Mouse (Mus musculus): ENCODE results near the gene Pdzd4. TPM values are rescaled to one million over a fixed set of nuclear protein-coding genes. Genes with fewer than 3 reads are reported as not detected.

Gene Pdzd4
- polyA plus RNA-seq, 1 experiment from 2014 or later: 2.8 TPM

- H3K27me3 ChIP-seq: no peaks in the 10 kb centered on the region
- no peaks in the 10 kb centered on the region for H3K9me3 ChIP-seq (replicated peaks)
- H3K4me3 ChIP-seq: no peak overlapping the region
- H3K36me3 ChIP-seq: peaks cover 22% of the 10 kb centered on the region
- H3K4me1 ChIP-seq: peaks cover 4% of the 10 kb centered on the region; the same call in 1 of the 2 replicates
- H3K27ac ChIP-seq: no peak overlapping the region
- H3K9ac ChIP-seq: no peak overlapping the region
- no peak overlapping the region for H3K4me2 ChIP-seq (replicated peaks)
- WGBS: 75% methylated on average over 10 of the region's 10 CpGs
- peak; percentile 62 for ATAC-seq (ENCODE audit: low FRiP score)
These were observed 49.8 kb downstream of the Pdzd4 start for GRCm38 (mm10) chrX:73774802-73775483.

GRCm38 (mm10) chrX:73774168-73774760 lies 50.5 kb downstream of the Pdzd4 start, which contains the start of gene Srpk3:
Gene Srpk3, plus strand, starts transcription at chrX:73774405.
- Histone ChIP-seq H3K4me1 (peaks cover 4% of the 10 kb centered on the region; the same call in 1 of the 2 replicates), H3K9me3 (replicated peaks) (no peaks in the 10 kb centered on the region), H3K4me3 (no peak within 1 kb of the TSS), H3K9ac (no peak within 1 kb of the TSS), H3K4me2 (replicated peaks) (no peak within 1 kb of the TSS), H3K27me3 (no peaks in the 10 kb centered on the region), H3K36me3 (peaks cover 15% of the 10 kb centered on the region), H3K27ac (no peak within 1 kb of the TSS)
- WGBS: 59% methylated on average over 9 of the region's 9 CpGs
- ATAC-seq (ENCODE audit: low FRiP score): peak; percentile 48; the same call in 1 of the 2 replicates

GRCm38 (mm10) chrX:73767267-73767666 lies 57.5 kb downstream of the Pdzd4 start:
- no peaks in the 10 kb centered on the region for H3K27me3 ChIP-seq
- no peak overlapping the region for H3K9ac ChIP-seq
- H3K9me3 ChIP-seq (replicated peaks): no peaks in the 10 kb centered on the region
- no peak overlapping the region for H3K4me3 ChIP-seq
- H3K4me2 ChIP-seq (replicated peaks): no peak overlapping the region
- no peak for ATAC-seq (ENCODE audit: low FRiP score)
- WGBS: 76% methylated on average over 9 of the region's 9 CpGs
- no peaks in the 10 kb centered on the region for H3K4me1 ChIP-seq
- H3K36me3 ChIP-seq: no peaks in the 10 kb centered on the region
- no peak overlapping the region for H3K27ac ChIP-seq

DNA sequence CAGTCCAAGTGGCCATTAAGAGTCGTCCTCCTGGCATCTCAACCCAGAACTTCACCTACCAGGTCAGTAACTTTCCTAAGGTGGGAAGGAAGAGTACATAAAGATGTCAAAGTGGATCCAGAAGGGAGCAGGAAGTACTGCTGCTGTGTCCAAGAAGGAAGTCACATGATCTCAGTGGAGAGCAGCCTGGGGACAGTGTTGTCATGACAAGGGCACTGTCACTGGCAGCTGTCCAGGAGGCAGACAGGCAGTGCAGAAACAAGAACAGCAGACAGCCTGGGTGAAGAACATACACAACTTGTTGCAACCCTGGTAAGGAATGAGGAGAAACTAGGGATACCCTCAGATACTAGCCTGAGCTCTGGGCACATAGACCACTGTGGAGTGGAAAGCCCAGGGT lies 59.5 kb downstream of the Pdzd4 start:
- H3K27ac ChIP-seq: no peak overlapping the region
- no peak for ATAC-seq (ENCODE audit: low FRiP score)
- 75% methylated on average over 1 of the region's 1 CpGs for WGBS
- no peaks in the 10 kb centered on the region for H3K9me3 ChIP-seq (replicated peaks)
- no peaks in the 10 kb centered on the region for H3K4me1 ChIP-seq
- no peaks in the 10 kb centered on the region for H3K27me3 ChIP-seq
- no peaks in the 10 kb centered on the region for H3K36me3 ChIP-seq
- no peak overlapping the region for H3K9ac ChIP-seq
- no peak overlapping the region for H3K4me2 ChIP-seq (replicated peaks)
- no peak overlapping the region for H3K4me3 ChIP-seq

- no peak for ATAC-seq (ENCODE audit: low FRiP score)
- H3K4me2 ChIP-seq (replicated peaks): no peak overlapping the region
- H3K36me3 ChIP-seq: no peaks in the 10 kb centered on the region
- H3K4me1 ChIP-seq: no peaks in the 10 kb centered on the region
- no peak overlapping the region for H3K27ac ChIP-seq
- H3K27me3 ChIP-seq: no peaks in the 10 kb centered on the region
- H3K9me3 ChIP-seq (replicated peaks): no peaks in the 10 kb centered on the region
- H3K4me3 ChIP-seq: no peak overlapping the region
- no peak overlapping the region for H3K9ac ChIP-seq
- WGBS: 83% methylated on average over 13 of the region's 13 CpGs
These were observed 66.0 kb downstream of the Pdzd4 start for GRCm38 (mm10) chrX:73758611-73759290.

- ATAC-seq (ENCODE audit: low FRiP score): no peak
- no peak within 1 kb of the TSS for H3K9ac ChIP-seq
- no peak within 1 kb of the TSS for H3K27ac ChIP-seq
- 65% methylated on average over 5 of the region's 5 CpGs for WGBS
- H3K4me3 ChIP-seq: no peak within 1 kb of the TSS
- H3K4me1 ChIP-seq: no peaks in the 10 kb centered on the region
- H3K4me2 ChIP-seq (replicated peaks): no peak within 1 kb of the TSS
- no peaks in the 10 kb centered on the region for H3K36me3 ChIP-seq
- H3K9me3 ChIP-seq (replicated peaks): no peaks in the 10 kb centered on the region
- no peaks in the 10 kb centered on the region for H3K27me3 ChIP-seq
These were observed 68.2 kb downstream of the Pdzd4 start, which contains the start of gene Plxnb3 for GRCm38 (mm10) chrX:73756334-73757140. Gene Plxnb3, plus strand, starts transcription at chrX:73757090.

GRCm38 (mm10) chrX:73748977-73749376 lies 75.8 kb downstream of the Pdzd4 start:
- no peak overlapping the region for H3K9ac ChIP-seq
- 79% methylated on average over 1 of the region's 1 CpGs for WGBS
- no peak overlapping the region for H3K4me2 ChIP-seq (replicated peaks)
- H3K4me1 ChIP-seq: no peaks in the 10 kb centered on the region
- no peaks in the 10 kb centered on the region for H3K27me3 ChIP-seq
- H3K9me3 ChIP-seq (replicated peaks): no peaks in the 10 kb centered on the region
- no peak overlapping the region for H3K27ac ChIP-seq
- ATAC-seq (ENCODE audit: low FRiP score): no peak
- no peaks in the 10 kb centered on the region for H3K36me3 ChIP-seq
- H3K4me3 ChIP-seq: no peak overlapping the region

- H3K4me1 ChIP-seq: no peaks in the 10 kb centered on the region
- H3K36me3 ChIP-seq: no peaks in the 10 kb centered on the region
- H3K4me3 ChIP-seq: no peak overlapping the region
- no peak overlapping the region for H3K9ac ChIP-seq
- ATAC-seq (ENCODE audit: low FRiP score): no peak
- H3K9me3 ChIP-seq (replicated peaks): no peaks in the 10 kb centered on the region
- H3K4me2 ChIP-seq (replicated peaks): no peak overlapping the region
- H3K27ac ChIP-seq: no peak overlapping the region
- H3K27me3 ChIP-seq: no peaks in the 10 kb centered on the region
- WGBS: 90% methylated on average over 1 of the region's 1 CpGs
These were observed 79.8 kb downstream of the Pdzd4 start for GRCm38 (mm10) chrX:73744774-73745481.

Other genes with a start within 250 kb of the Pdzd4 start
- 7.8 TPM in 2 replicates for gene Dusp9, start 185.6 kb downstream of the Pdzd4 start, polyA plus RNA-seq (2016; fragmentation: Nextera tagmentation; extraction: Ambion mirVana)
- gene Pnck, start 164.9 kb downstream of the Pdzd4 start, polyA plus RNA-seq (2016; fragmentation: Nextera tagmentation; extraction: Ambion mirVana): 31.3 and 34.8 TPM in 2 replicates
- gene Slc6a8, start 151.8 kb downstream of the Pdzd4 start, polyA plus RNA-seq (2016; fragmentation: Nextera tagmentation; extraction: Ambion mirVana): 6.6 and 7.7 TPM in 2 replicates
- gene Bcap31, start 108.8 kb downstream of the Pdzd4 start, polyA plus RNA-seq (2016; fragmentation: Nextera tagmentation; extraction: Ambion mirVana): 132 and 136 TPM in 2 replicates
- gene Abcd1, start 108.4 kb downstream of the Pdzd4 start, polyA plus RNA-seq (2016; fragmentation: Nextera tagmentation; extraction: Ambion mirVana): 12.7 and 14.0 TPM in 2 replicates
- gene Plxnb3, start 67.9 kb downstream of the Pdzd4 start, polyA plus RNA-seq (2016; fragmentation: Nextera tagmentation; extraction: Ambion mirVana): 0.21 and 0.25 TPM in 2 replicates
- 2.7 and 5.4 TPM in 2 replicates for gene Srpk3, start 50.6 kb downstream of the Pdzd4 start, polyA plus RNA-seq (2016; fragmentation: Nextera tagmentation; extraction: Ambion mirVana)
- gene Idh3g, start 38.1 kb downstream of the Pdzd4 start, polyA plus RNA-seq (2016; fragmentation: Nextera tagmentation; extraction: Ambion mirVana): 150 and 167 TPM in 2 replicates
- 125 and 138 TPM in 2 replicates for gene Ssr4, start 37.9 kb downstream of the Pdzd4 start, polyA plus RNA-seq (2016; fragmentation: Nextera tagmentation; extraction: Ambion mirVana)
- 0.19 and 0.20 TPM in 2 replicates for gene Avpr2, start 67.1 kb upstream of the Pdzd4 start, polyA plus RNA-seq (2016; fragmentation: Nextera tagmentation; extraction: Ambion mirVana)
- gene L1cam, start 71.1 kb upstream of the Pdzd4 start, polyA plus RNA-seq (2016; fragmentation: Nextera tagmentation; extraction: Ambion mirVana): 45.6 and 58.4 TPM in 2 replicates
- 2.7 and 3.4 TPM in 2 replicates for gene Arhgap4, start 96.9 kb upstream of the Pdzd4 start, polyA plus RNA-seq (2016; fragmentation: Nextera tagmentation; extraction: Ambion mirVana)
- gene Naa10, start 97.0 kb upstream of the Pdzd4 start, polyA plus RNA-seq (2016; fragmentation: Nextera tagmentation; extraction: Ambion mirVana): 105 and 118 TPM in 2 replicates
- gene Renbp, start 105.9 kb upstream of the Pdzd4 start, polyA plus RNA-seq (2016; fragmentation: Nextera tagmentation; extraction: Ambion mirVana): 19.7 and 20.3 TPM in 2 replicates
- 77.4 and 78.6 TPM in 2 replicates for gene Hcfc1, start 141.4 kb upstream of the Pdzd4 start, polyA plus RNA-seq (2016; fragmentation: Nextera tagmentation; extraction: Ambion mirVana)
- gene Irak1, start 198.9 kb upstream of the Pdzd4 start, polyA plus RNA-seq (2016; fragmentation: Nextera tagmentation; extraction: Ambion mirVana): 53.9 and 58.2 TPM in 2 replicates

All from hindbrain, embryonic 12.5 days (tissue).